Mouse (Mus musculus) myocyte (in vitro differentiated cells): ENCODE data around the gene Pde4d. TPM values are rescaled to one million over a fixed set of nuclear protein-coding genes. Genes with fewer than 3 reads are reported as not detected.

Experiments
- H3K27me3 ChIP-seq: one replicate; pipeline ENCODE4 v1.6.1; 2011; ENCODE audit not compliant: control insufficient read depth, insufficient read depth, insufficient read length
- H3K36me3 ChIP-seq: one replicate; pipeline ENCODE4 v1.6.1; 2011; ENCODE audit not compliant: control insufficient read depth, insufficient read depth
- H3K4me2 ChIP-seq: one replicate; pipeline ENCODE4 v1.6.1; 2011; ENCODE audit warnings: low read depth, control low read depth
- H3K4me3 ChIP-seq: one replicate; pipeline ENCODE4 v1.5.1; 2011; ENCODE audit warnings: mild to moderate bottlenecking, control low read depth, moderate library complexity
- H3K79me2 ChIP-seq: one replicate; pipeline ENCODE4 v1.6.1; 2011; ENCODE audit not compliant: control insufficient read depth, insufficient read depth
- H3ac ChIP-seq: one replicate; pipeline ENCODE4 v1.6.1; 2011; ENCODE audit not compliant: control insufficient read depth, insufficient read length
- CEBPB ChIP-seq: IDR thresholded peaks from 2 replicates; pipeline ENCODE4 v1.6.1; 2011; ENCODE audit warnings: mild to moderate bottlenecking, moderate library complexity; ENCODE audit not compliant: poor library complexity, insufficient read depth, severe bottlenecking
- E2F4 ChIP-seq: IDR thresholded peaks from one replicate; pipeline ENCODE4 v1.6.1; 2011; ENCODE audit warnings: mild to moderate bottlenecking, control low read depth, moderate library complexity; ENCODE audit not compliant: insufficient read depth
- MAX ChIP-seq: IDR thresholded peaks from one replicate; pipeline ENCODE4 v1.6.1; 2011; ENCODE audit warnings: low read depth, mild to moderate bottlenecking, control low read depth
- MYOD1 ChIP-seq, 3 experiments: IDR thresholded peaks; one replicate each; pipeline ENCODE4 v1.6.1; 2011; ENCODE audit warnings: control low read depth in 2 of 3, low read depth in 2 of 3, mild to moderate bottlenecking in 2 of 3, moderate library complexity in 1 of 3; ENCODE audit not compliant: insufficient read length in 2 of 3, control insufficient read depth in 1 of 3
- MYOG ChIP-seq, 3 experiments: IDR thresholded peaks; one replicate each; pipeline ENCODE4 v1.6.1; 2011; ENCODE audit warnings: control low read depth in 2 of 3, low read depth in 2 of 3, mild to moderate bottlenecking in 2 of 3; ENCODE audit not compliant: insufficient read length in 2 of 3, control insufficient read depth in 1 of 3, insufficient read depth in 1 of 3
- POLR2A ChIP-seq: IDR thresholded peaks from one replicate; pipeline ENCODE4 v1.6.1; 2011; ENCODE audit warnings: low read depth, mild to moderate bottlenecking, control low read depth, moderate library complexity; ENCODE audit not compliant: insufficient read length
- POLR2AphosphoS2 ChIP-seq: IDR thresholded peaks from one replicate; pipeline ENCODE4 v1.6.1; 2011; ENCODE audit warnings: low read depth, control low read depth; ENCODE audit not compliant: insufficient read length
- REST ChIP-seq: IDR thresholded peaks from one replicate; pipeline ENCODE4 v1.6.1; 2011; ENCODE audit warnings: mild to moderate bottlenecking, control low read depth, moderate library complexity; ENCODE audit not compliant: insufficient read depth, insufficient read length
- SRF ChIP-seq: IDR thresholded peaks from one replicate; pipeline ENCODE4 v1.6.1; 2011; ENCODE audit warnings: low read depth; ENCODE audit not compliant: control insufficient read depth, insufficient read length
- TCF12 ChIP-seq: IDR thresholded peaks from one replicate; pipeline ENCODE4 v1.6.1; 2011; ENCODE audit warnings: mild to moderate bottlenecking, control low read depth; ENCODE audit not compliant: poor library complexity, insufficient read depth, severe bottlenecking
- TCF3 ChIP-seq: IDR thresholded peaks from one replicate; pipeline ENCODE4 v1.6.1; 2011; ENCODE audit warnings: low read depth, control low read depth; ENCODE audit not compliant: insufficient read length
- USF1 ChIP-seq: IDR thresholded peaks from one replicate; pipeline ENCODE4 v1.6.1; 2011; ENCODE audit warnings: low read depth, mild to moderate bottlenecking, control low read depth, moderate library complexity
- polyA plus RNA-seq: library from polyadenylated mRNA; unstranded; fragments of >200 nt; fragmentation: generic; extraction: Trizol; gene quantifications from one replicate; pipeline ENCODE4 v1.2.1, GENCODE M21; 2012; ENCODE audit warnings: missing spikeins

The Pde4d gene
- polyA plus RNA-seq, 1 experiment = 8.2 TPM

GRCm38 (mm10) chr13:109181363-109181762 is 731.6 kb downstream of the Pde4d start:
- H3K27me3 ChIP-seq = no peaks in the 10 kb centered on the region
- no peaks in the 10 kb centered on the region for H3K36me3 ChIP-seq
- no peak overlapping the region for H3ac ChIP-seq
- TF ChIP-seq TCF12 = no peak
- no peaks in the 10 kb centered on the region for H3K79me2 ChIP-seq
- no peak overlapping the region for H3K4me2 ChIP-seq
- no peak overlapping the region for H3K4me3 ChIP-seq

GRCm38 (mm10) chr13:109190652-109191051 is 740.9 kb downstream of the Pde4d start:
- no peak overlapping the region for H3K4me3 ChIP-seq
- H3ac ChIP-seq = no peak overlapping the region
- H3K4me2 ChIP-seq = no peak overlapping the region
- H3K79me2 ChIP-seq = no peaks in the 10 kb centered on the region
- no peaks in the 10 kb centered on the region for H3K36me3 ChIP-seq
- TF ChIP-seq MYOG (IDR thresholded peaks at IDR 0.05; ENCODE audit: control insufficient read depth in 1 of 3, insufficient read depth in 1 of 3, insufficient read length in 2 of 3, low read depth in 2 of 3) = no peak
- no peak for TF ChIP-seq POLR2AphosphoS2
- no peak for TF ChIP-seq REST
- TF ChIP-seq MYOD1 (IDR thresholded peaks at IDR 0.05; ENCODE audit: control insufficient read depth in 1 of 3, insufficient read length in 2 of 3, low read depth in 2 of 3) = no peak
- TF ChIP-seq E2F4 = no peak
- no peak for TF ChIP-seq CEBPB
- H3K27me3 ChIP-seq = no peaks in the 10 kb centered on the region

DNA sequence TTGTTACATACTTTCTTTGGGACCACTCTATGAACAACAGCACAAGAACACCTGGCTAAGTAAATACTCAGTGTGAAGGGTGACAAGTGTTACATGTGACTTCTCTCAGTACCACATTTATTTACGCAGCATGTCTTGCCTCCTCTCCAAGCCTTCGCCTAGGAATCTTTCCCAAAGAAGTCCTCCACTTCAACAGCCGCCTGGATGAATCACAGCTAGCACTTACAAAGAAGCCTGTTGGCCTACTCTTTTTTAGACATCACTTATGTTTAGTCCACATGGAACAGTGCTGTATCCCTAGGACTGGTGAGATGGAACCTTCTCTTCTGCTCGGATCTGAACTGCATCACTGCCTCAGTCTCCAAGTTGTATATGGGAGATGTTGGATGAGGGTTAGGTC is 741.4 kb downstream of the Pde4d start:
- Histone ChIP-seq H3ac (no peak overlapping the region), H3K4me2 (no peak overlapping the region), H3K4me3 (no peak overlapping the region), H3K36me3 (no peaks in the 10 kb centered on the region), H3K79me2 (no peaks in the 10 kb centered on the region), H3K27me3 (no peaks in the 10 kb centered on the region)
- TF ChIP-seq TCF3 (no peak), POLR2A (no peak), E2F4 (no peak), REST (no peak), USF1 (no peak), MAX (no peak), CEBPB (no peak), SRF (no peak)

DNA sequence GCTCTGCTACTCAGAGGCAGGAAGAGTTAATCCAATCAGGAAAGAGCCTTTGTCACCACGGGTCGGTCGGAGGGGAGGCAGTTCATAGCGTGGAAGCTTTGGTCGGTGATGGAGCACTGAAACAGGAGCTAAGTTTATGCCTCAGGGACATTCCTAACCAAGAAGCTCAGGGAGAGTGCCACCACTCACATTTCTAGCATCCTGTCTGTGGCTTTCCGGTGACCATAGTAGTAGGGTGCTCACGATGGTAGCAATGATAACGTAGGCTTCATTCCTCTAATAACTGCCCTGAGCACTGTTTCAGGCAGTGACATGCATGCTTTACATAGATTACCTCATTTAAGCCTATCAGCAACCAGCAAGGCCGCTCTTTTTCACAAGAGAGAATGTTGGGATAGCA is 755.8 kb downstream of the Pde4d start:
- Histone ChIP-seq H3K36me3 (no peaks in the 10 kb centered on the region), H3K4me3 (no peak overlapping the region), H3K27me3 (no peaks in the 10 kb centered on the region), H3K4me2 (no peak overlapping the region), H3ac (no peak overlapping the region), H3K79me2 (no peaks in the 10 kb centered on the region)
- TF ChIP-seq SRF = no peak
- TF ChIP-seq TCF12 = no peak
- TF ChIP-seq TCF3 = no peak
- TF ChIP-seq E2F4 = no peak
- no peak for TF ChIP-seq MAX
- TF ChIP-seq POLR2AphosphoS2 = no peak

DNA sequence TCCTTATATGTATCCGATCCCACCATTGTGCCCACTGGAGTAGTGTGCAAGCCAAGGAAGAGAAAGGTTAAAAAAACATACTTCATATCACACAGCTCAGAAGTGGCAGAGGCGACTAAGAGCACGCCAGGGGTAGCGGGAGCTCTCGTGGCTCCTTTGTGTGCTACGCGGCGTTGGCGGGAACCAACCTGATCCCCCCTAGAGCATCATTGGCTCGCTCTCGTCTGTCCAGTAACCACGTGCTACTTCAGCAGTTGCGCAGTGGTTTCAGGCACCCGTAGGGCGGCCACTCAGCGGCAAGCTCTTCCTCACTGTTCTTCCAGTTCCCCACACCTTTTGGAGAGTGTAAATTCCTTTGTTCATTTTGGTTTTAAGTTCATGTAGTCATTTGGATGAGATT is 758.9 kb downstream of the Pde4d start:
- Histone ChIP-seq H3K36me3 (no peaks in the 10 kb centered on the region), H3ac (no peak overlapping the region), H3K4me3 (no peak overlapping the region), H3K27me3 (no peaks in the 10 kb centered on the region), H3K79me2 (no peaks in the 10 kb centered on the region), H3K4me2 (no peak overlapping the region)
- TF ChIP-seq MYOG (IDR thresholded peaks at IDR 0.05; ENCODE audit: control insufficient read depth in 1 of 3, insufficient read depth in 1 of 3, insufficient read length in 2 of 3, low read depth in 2 of 3) (no peak), CEBPB (no peak), TCF12 (no peak), TCF3 (no peak), SRF (no peak), POLR2AphosphoS2 (no peak)

- no peak for TF ChIP-seq REST
- no peak for TF ChIP-seq MYOG (IDR thresholded peaks at IDR 0.05; ENCODE audit: control insufficient read depth in 1 of 3, insufficient read depth in 1 of 3, insufficient read length in 2 of 3, low read depth in 2 of 3)
- no peak for TF ChIP-seq E2F4
- TF ChIP-seq SRF = no peak
- TF ChIP-seq TCF12 = no peak
- TF ChIP-seq USF1 = no peak
- TF ChIP-seq POLR2A = no peak
- TF ChIP-seq TCF3 = no peak
- no peak for TF ChIP-seq POLR2AphosphoS2
- no peak for TF ChIP-seq MAX
- TF ChIP-seq CEBPB = no peak
- TF ChIP-seq MYOD1 (IDR thresholded peaks at IDR 0.05; ENCODE audit: control insufficient read depth in 1 of 3, insufficient read length in 2 of 3, low read depth in 2 of 3) = no peak
Observed at GRCm38 (mm10) chr13:109209413-109209812, 759.7 kb downstream of the Pde4d start.

More at GRCm38 (mm10) chr13:109209413-109209812, 759.7 kb downstream of the Pde4d start:
- Histone ChIP-seq H3K4me3 (no peak overlapping the region), H3K36me3 (no peaks in the 10 kb centered on the region), H3K27me3 (no peaks in the 10 kb centered on the region), H3K79me2 (no peaks in the 10 kb centered on the region), H3ac (no peak overlapping the region), H3K4me2 (no peak overlapping the region)
